Mouse (Mus musculus) forebrain, embryonic 12.5 days (tissue): ENCODE data around the gene Pcbp1. TPM values are rescaled to one million over a fixed set of nuclear protein-coding genes. Genes with fewer than 3 reads are reported as not detected.
"Not testable (repeated sequence)": the region's sequence is repeated elsewhere in the genome, so short reads cannot be mapped to it uniquely, and the experiment has no call there.

Experiments
- ATAC-seq: fragments of 200-750 bp; cut with Nextera tagmentation; 2 replicates; pipeline ENCODE4 v1.8.0; 2017; ENCODE audit warnings: moderate TSS enrichment; ENCODE audit not compliant: low FRiP score
- H3K27ac ChIP-seq: fragments of 300-500 bp; sonication (generic); 2 replicates; pipeline ENCODE4 v1.5.1; 2016; ENCODE audit warnings: mild to moderate bottlenecking
- H3K27me3 ChIP-seq: fragments of 300-500 bp; sonication (generic); 2 replicates; pipeline ENCODE4 v1.6.1; 2016; ENCODE audit warnings: mild to moderate bottlenecking
- H3K36me3 ChIP-seq: fragments of 300-500 bp; sonication (generic); replicated peaks from 2 replicates; pipeline ENCODE4 v1.6.1; 2016; ENCODE audit warnings: mild to moderate bottlenecking
- H3K4me1 ChIP-seq: fragments of 300-500 bp; sonication (generic); 2 replicates; pipeline ENCODE4 v1.6.1; 2016
- H3K4me2 ChIP-seq: fragments of 300-500 bp; sonication (generic); 2 replicates; pipeline ENCODE4 v1.6.1; 2016; ENCODE audit warnings: mild to moderate bottlenecking, moderate library complexity
- H3K4me3 ChIP-seq: fragments of 300-500 bp; sonication (generic); replicated peaks from 2 replicates; pipeline ENCODE4 v1.5.1; 2016; ENCODE audit warnings: mild to moderate bottlenecking
- H3K9ac ChIP-seq: fragments of 300-500 bp; sonication (generic); 2 replicates; pipeline ENCODE4 v1.6.1; 2016; ENCODE audit warnings: mild to moderate bottlenecking
- H3K9me3 ChIP-seq: fragments of 300-500 bp; sonication (generic); 2 replicates; pipeline ENCODE4 v1.6.1; 2016
- WGBS: fragments of 180-500 bp; shearing (Covaris S2); methylation state at CpG from one replicate; pipeline ENCODE4 v1.1.7; 2016; 5-methylcytosine and 5-hydroxymethylcytosine counted together
- polyA plus RNA-seq: library from polyadenylated mRNA; unstranded; fragments of >200 nt; fragmentation: Nextera tagmentation; extraction: Ambion mirVana; gene quantifications from 2 replicates; pipeline ENCODE4 v1.2.1, GENCODE M21; 2016

Pcbp1 gene
- polyA plus RNA-seq, 1 experiment from 2014 or later = 562 TPM

DNA sequence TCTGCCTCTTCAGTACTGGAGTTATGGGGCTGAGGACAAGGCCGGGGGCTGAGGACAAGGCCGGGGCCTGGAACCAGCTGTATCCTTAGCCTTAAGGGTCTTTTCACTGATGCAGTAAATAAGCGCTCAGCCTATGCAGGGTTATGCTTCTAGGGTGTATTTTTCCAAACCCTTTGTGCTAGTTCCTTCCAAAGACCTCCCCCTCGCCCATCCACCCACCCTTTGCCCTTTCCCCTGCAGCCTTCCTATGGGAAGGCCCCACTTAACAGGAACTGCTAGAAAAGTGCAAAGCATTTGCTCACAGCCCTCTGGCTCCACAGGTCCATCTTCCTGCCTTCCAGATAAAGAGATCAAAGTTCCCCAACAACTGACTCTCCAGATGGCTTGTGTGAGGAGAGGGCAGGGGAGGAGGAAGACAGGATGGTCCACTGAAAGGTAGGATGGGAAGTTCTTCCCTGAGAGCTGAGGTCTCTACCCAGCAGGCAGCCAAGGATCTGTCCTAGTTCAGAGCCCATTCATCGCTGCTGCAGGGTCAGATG is 26.5 kb downstream of the Pcbp1 start:
- Histone ChIP-seq H3K9ac (no peak overlapping the region), H3K36me3 (no peaks in the 10 kb centered on the region), H3K4me2 (no peak overlapping the region), H3K27ac (no peak overlapping the region), H3K4me1 (0 out of 2 replicates have a peak, but pooled peaks cover 5% of the 10 kb centered on the region), H3K27me3 (no peaks in the 10 kb centered on the region), H3K9me3 (no peaks in the 10 kb centered on the region), H3K4me3 (no peak overlapping the region)
- 70% methylated on average over 5 of the region's 5 CpGs for WGBS
- ATAC-seq = no peak

DNA sequence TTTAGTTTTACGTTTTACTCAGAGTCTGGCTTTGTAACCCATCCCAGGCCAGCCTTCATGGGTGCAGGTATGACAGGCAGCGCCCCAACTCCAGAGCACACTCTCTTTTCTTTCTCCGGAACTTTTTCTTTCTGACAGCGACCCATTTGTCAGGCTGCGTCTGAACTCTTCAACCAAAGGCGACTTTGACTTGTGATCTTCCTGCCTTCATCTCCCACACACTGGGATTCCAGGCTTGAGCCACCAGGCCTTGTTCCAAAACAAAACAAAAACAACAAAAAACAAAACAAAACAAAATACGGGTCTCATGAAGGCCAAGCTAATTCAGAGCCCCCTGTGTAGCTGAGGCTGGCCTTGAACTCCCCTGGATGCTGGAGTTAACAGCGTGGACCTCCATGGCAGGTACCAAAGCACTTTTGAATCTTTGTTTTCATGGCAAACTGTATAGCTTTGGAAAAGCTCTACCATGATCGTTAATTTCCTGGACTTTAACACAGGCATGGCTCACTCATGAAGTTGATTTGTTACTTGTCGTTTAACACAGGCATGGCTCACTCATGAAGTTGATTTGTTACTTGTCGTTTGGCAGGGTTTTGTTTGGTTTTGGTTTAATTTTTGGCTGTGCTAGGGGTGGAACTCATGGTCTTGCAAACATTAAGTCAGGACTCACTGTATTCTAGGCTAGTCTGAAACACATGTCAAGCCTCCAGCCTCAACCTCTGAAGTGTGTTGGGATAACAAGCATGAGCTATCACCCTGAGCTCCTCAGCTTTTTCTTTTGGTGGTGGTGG is 28.0 kb downstream of the Pcbp1 start:
- H3K27me3 ChIP-seq = no peaks in the 10 kb centered on the region
- H3K4me1 ChIP-seq = 0 out of 2 replicates have a peak, but pooled peaks cover 5% of the 10 kb centered on the region
- no peak overlapping the region for H3K4me3 ChIP-seq
- no peak for ATAC-seq
- H3K27ac ChIP-seq = no peak overlapping the region
- H3K4me2 ChIP-seq = no peak overlapping the region
- no peak overlapping the region for H3K9ac ChIP-seq
- H3K36me3 ChIP-seq = no peaks in the 10 kb centered on the region
- WGBS = 76% methylated on average over 11 of the region's 11 CpGs
- no peaks in the 10 kb centered on the region for H3K9me3 ChIP-seq

DNA sequence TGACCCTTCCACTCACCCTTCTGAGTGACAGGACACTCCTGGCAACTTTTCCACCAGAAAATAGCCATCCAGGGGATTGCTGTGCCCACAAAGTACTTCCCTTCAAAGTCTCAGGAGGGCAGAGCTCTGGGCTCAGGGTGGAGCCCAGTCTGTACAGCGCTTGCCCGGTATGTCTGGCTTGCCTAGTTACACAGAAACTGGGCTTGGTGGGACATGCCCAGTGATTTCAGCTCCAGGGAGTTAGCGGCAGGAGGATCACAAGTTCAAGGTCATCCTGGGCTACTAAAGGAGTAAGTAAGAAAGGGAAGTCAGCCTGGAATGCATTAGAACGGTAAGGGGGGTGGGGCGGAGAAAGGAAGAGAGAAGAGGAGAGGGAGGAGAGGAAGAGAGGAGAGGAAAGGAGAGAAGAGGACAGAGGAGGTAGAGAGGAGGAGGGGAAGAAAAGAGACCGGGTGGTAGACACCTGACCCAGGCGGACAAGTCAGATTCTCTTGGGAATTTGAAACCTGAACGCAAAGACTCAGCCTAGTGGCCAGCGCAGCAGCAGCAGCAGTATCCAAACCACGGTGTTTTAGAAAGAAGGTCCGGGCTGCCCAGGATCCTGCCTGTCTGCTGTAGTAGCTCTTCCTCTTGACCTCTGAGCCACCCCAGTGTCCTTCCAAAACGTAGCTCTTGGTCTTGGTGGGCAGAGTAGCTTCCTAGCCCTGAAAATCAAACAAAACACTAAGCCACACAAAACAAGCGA is 28.9 kb downstream of the Pcbp1 start:
- 29% methylated on average over 13 of the region's 13 CpGs for WGBS
- H3K4me3 ChIP-seq = no peak overlapping the region

DNA sequence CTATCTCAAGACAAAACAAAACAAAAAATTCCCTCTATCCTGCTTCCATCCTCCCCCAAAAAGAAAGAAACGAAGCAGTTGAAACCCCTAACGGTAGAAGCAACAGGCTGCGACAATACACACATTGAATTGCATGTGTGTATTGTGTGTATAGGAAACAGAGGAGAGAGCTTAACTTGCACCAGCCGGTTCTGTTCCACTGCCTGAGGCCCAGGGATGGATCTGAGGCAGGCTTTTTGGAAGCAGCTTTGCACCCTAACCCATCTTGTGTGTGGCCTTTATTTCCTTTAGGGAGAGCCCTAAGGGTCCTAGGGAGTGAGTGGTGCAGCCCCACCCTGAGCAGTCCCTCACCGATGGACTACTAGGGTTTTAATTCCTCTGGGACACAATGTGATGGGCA is 29.5 kb downstream of the Pcbp1 start:
- Histone ChIP-seq H3K27ac (no peak overlapping the region), H3K27me3 (no peaks in the 10 kb centered on the region), H3K4me3 (no peak overlapping the region), H3K36me3 (no peaks in the 10 kb centered on the region), H3K4me1 (0 out of 2 replicates have a peak, but pooled peaks cover 5% of the 10 kb centered on the region), H3K9me3 (no peaks in the 10 kb centered on the region), H3K9ac (no peak overlapping the region), H3K4me2 (no peak overlapping the region)
- no peak for ATAC-seq
- WGBS = 68% methylated on average over 5 of the region's 5 CpGs

More for the DNA sequence above, 28.9 kb downstream of the Pcbp1 start:
- no peaks in the 10 kb centered on the region for H3K9me3 ChIP-seq
- H3K27me3 ChIP-seq = no peaks in the 10 kb centered on the region
- no peak overlapping the region for H3K27ac ChIP-seq
- H3K9ac ChIP-seq = no peak overlapping the region
- no peak overlapping the region for H3K4me2 ChIP-seq
- no peak for ATAC-seq
- H3K4me1 ChIP-seq = 0 out of 2 replicates have a peak, but pooled peaks cover 5% of the 10 kb centered on the region
- H3K36me3 ChIP-seq = no peaks in the 10 kb centered on the region

DNA sequence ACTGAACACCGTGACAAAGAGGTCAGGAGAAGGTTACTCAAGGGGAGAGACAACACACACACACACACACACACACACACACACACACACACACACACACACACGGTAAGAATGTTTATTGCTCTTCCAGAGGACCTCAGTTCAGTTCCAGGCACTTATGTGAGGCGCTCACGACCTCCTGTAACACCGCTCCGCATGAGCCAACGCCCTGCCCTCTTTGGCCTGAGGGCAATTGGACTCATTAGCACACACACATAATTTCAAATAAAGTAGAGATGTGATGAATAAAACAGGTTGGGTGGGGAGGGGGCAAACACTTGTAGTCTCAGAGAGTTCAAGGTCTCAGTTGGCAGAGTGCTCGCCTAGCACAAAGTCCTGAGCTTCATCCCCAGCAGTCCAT is 30.0 kb downstream of the Pcbp1 start:
- Histone ChIP-seq H3K9ac (no peak overlapping the region), H3K4me1 (0 out of 2 replicates have a peak, but pooled peaks cover 5% of the 10 kb centered on the region), H3K36me3 (no peaks in the 10 kb centered on the region), H3K4me3 (no peak overlapping the region), H3K4me2 (no peak overlapping the region), H3K27me3 (no peaks in the 10 kb centered on the region), H3K9me3 (no peaks in the 10 kb centered on the region), H3K27ac (no peak overlapping the region)
- 84% methylated on average over 8 of the region's 8 CpGs for WGBS
- no peak for ATAC-seq

DNA sequence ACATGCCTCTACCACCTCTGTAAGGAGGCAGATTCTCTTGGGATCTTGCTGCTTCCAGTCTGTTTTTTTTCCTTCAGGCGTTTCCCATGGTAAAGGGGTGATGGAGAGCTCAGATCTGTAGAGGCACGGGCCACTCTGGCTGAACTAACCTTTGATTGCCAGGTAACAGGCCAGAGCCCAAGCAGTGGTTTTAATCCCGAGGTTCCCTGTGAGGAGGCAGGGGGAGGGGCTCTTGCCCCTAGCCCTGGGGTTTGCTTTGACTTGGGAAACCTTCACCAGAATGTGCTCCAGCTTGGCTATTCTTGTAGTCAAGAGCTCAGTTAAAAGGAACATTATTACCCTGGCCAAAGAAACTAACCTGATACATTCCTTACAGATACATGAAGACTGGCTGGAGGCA is 30.5 kb downstream of the Pcbp1 start:
- Histone ChIP-seq H3K27me3 (no peaks in the 10 kb centered on the region), H3K4me3 (no peak overlapping the region), H3K9ac (no peak overlapping the region), H3K4me1 (0 out of 2 replicates have a peak, but pooled peaks cover 5% of the 10 kb centered on the region), H3K4me2 (no peak overlapping the region), H3K27ac (no peak overlapping the region), H3K9me3 (no peaks in the 10 kb centered on the region), H3K36me3 (no peaks in the 10 kb centered on the region)
- ATAC-seq = no peak
- 40% methylated on average over 3 of the region's 3 CpGs for WGBS

DNA sequence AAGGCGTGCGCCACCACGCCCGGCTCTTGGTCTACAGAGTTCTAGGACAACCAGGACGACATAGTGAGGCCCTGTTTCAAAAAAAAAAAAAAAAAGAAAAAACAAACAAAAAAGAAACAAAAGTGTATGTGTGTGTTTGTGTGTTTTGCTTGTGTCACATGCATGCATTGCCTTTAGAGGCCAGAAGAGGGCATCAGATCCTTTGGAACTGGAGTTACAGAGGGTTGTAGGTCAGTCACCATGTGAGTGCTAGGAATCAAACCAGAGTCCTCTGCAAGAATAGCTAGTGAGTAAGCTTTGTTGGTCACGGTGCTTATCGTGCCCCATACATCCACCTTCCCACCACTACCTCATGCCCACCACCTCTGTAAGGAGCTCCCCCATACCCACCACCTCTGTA is 31.4 kb downstream of the Pcbp1 start:
- WGBS = 96% methylated on average over 7 of the region's 7 CpGs
- Histone ChIP-seq H3K27ac (no peak overlapping the region), H3K27me3 (no peaks in the 10 kb centered on the region), H3K4me1 (0 out of 2 replicates have a peak, but pooled peaks cover 5% of the 10 kb centered on the region), H3K36me3 (no peaks in the 10 kb centered on the region), H3K9me3 (no peaks in the 10 kb centered on the region), H3K4me2 (no peak overlapping the region), H3K4me3 (no peak overlapping the region), H3K9ac (no peak overlapping the region)
- no peak for ATAC-seq

DNA sequence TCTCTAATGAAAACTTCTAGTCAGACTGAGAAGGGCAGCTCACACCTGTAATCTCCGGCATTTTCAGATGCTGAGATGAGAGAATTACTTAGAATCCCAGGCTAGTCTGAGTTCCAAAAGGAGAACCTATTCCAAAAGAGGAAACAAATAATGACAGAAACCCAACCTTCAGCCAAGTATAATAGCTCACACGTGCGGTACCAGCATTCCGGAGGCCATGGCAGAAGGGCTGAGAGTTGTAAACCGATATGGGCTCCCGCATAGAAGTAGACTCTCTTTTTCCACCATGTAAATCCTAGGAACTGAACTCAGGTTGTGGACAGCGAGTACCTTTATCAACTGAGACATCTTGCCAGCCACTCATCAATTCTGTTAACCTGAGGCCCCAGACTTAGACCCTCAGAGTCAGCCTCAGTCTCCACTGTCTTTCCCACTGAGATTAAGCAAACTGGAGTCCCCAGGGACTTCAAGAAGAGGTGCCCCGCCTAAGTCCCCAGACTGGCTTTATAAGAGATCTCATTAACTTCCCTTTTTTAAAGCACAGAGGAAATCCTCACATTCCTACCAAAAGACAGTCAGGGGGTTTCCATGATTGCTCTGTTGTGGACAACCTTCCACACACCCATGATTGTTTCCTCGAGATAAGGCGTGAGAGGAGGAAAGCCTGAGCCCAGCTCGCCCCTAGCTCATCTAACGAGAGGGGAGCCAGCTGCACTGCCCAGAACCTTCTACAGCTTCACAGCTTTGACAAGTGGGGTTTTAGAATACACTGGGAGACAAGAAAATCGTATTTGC is 32.5 kb downstream of the Pcbp1 start:
- Histone ChIP-seq H3K9ac (no peak overlapping the region), H3K4me1 (0 out of 2 replicates have a peak, but pooled peaks cover 5% of the 10 kb centered on the region), H3K9me3 (no peaks in the 10 kb centered on the region), H3K27me3 (no peaks in the 10 kb centered on the region), H3K36me3 (no peaks in the 10 kb centered on the region), H3K4me3 (no peak overlapping the region), H3K27ac (no peak overlapping the region), H3K4me2 (no peak overlapping the region)
- WGBS = 72% methylated on average over 13 of the region's 13 CpGs
- no peak for ATAC-seq

DNA sequence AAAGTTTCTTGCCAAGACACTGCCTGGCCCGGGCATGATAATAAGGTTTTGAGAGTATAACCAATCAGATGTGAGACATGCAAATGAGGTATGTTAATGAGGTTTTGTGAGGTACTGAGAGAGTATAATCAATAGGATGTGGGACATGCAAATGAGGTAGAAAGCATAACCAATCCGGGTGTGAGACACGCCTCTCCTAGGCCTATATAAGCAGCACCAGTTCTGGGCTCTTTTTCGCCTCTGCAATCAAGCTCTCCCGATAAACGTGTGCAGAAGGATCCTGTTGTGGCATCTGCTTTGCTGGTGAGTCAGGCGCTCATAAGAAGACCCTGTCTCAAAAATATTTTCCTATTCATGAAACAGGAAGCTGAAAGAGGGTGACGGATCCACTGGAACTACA is 35.7 kb downstream of the Pcbp1 start:
- not testable (repeated sequence) for ATAC-seq, H3K9me3 ChIP-seq, H3K36me3 ChIP-seq, H3K27ac ChIP-seq, H3K4me2 ChIP-seq, H3K27me3 ChIP-seq, H3K9ac ChIP-seq, H3K4me3 ChIP-seq
- WGBS = 94% methylated on average over 8 of the region's 8 CpGs
- H3K4me1 ChIP-seq = peaks cover 20% of the 10 kb centered on the region

DNA sequence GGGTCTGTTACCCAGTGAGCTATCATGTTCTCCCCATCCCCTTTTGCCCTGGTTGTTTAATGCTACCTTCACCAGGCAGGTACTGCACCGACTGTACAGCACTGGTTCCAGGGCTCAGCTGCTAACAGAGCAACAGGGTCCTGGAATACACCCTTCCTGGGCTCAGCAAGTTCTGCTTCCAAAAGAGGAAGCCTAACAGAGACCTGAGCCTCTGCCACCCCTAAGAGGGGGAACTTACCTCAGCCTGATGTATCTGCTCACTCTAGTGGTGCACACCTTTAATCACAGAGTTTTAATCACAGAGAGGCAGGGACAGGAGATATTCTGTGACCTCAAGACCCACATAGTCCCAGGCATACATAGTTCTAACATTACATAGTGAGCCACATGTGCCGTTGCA is 36.2 kb downstream of the Pcbp1 start:
- Histone ChIP-seq H3K9me3 (no peaks in the 10 kb centered on the region), H3K9ac (no peak overlapping the region), H3K4me1 (peaks cover 20% of the 10 kb centered on the region), H3K27me3 (no peaks in the 10 kb centered on the region), H3K27ac (no peak overlapping the region), H3K4me2 (no peak overlapping the region), H3K36me3 (no peaks in the 10 kb centered on the region), H3K4me3 (no peak overlapping the region)
- no peak for ATAC-seq
- WGBS = 97% methylated on average over 2 of the region's 2 CpGs

DNA sequence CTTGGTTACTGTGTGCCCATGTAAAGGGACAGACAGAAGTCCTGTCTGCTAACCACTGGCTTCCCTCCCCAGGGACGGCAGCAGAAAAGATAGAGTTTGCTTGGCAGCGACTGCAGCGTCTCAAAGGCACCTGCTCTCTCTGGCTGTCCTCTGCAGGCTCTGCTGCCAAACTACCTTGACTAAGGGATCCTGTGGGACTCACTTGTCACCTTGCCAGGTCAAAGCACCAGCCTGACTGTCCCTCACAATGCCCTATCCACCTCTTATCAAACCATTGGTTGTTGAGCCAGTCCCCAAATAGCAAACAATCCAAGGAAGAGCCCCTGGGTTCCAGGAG is 38.0 kb downstream of the Pcbp1 start:
- Histone ChIP-seq H3K4me3 (no peak overlapping the region; the same call in 1 of the 2 replicates), H3K4me2 (peak overlapping the region; percentile 42; the same call in 1 of the 2 replicates), H3K4me1 (peaks cover 20% of the 10 kb centered on the region), H3K36me3 (no peaks in the 10 kb centered on the region), H3K9me3 (no peaks in the 10 kb centered on the region), H3K27ac (peak overlapping the region; percentile 99), H3K27me3 (no peaks in the 10 kb centered on the region), H3K9ac (peak overlapping the region; percentile 58)
- WGBS = 36% methylated on average over 3 of the region's 3 CpGs
- 0 out of 2 replicates have a peak, but pooled peaks have one; percentile 11 for ATAC-seq
